15 mouse cellular contexts compared by ENCODE assay signal in genomic region chr6:143475296-143475695, GRCm38 (mm10).
"Had no signal": no experiment of that assay in that cellular context is flagged by ENCODE, and none has a peak within 500 bp of the region (broad histone marks: within the 10 kb centered on the region; RNA-seq: fewer than 3 reads in every experiment).

No protein-coding gene starts in this region.

- H3K4me1 ChIP-seq: liver, embryonic 12.5 days; liver, embryonic 15.5 days; midbrain, embryonic 13.5 days; neural tube, embryonic 13.5 days had no signal

- H3K27ac ChIP-seq: kidney, postnatal 0 days; limb, embryonic 10.5 days; limb, embryonic 13.5 days; liver, embryonic 12.5 days; liver, embryonic 15.5 days; macrophage; midbrain, embryonic 13.5 days; neural tube, embryonic 13.5 days had no signal

- H3K27me3 ChIP-seq: limb, embryonic 13.5 days; liver, embryonic 12.5 days; liver, embryonic 15.5 days; midbrain, embryonic 13.5 days; neural tube, embryonic 13.5 days had no signal

- H3K9ac ChIP-seq: limb, embryonic 13.5 days; liver, embryonic 12.5 days; liver, embryonic 15.5 days; midbrain, embryonic 13.5 days; neural tube, embryonic 13.5 days had no signal

- H3K4me2 ChIP-seq: limb, embryonic 13.5 days; liver, embryonic 12.5 days; liver, embryonic 15.5 days; midbrain, embryonic 13.5 days; neural tube, embryonic 13.5 days had no signal

- H3K36me3 ChIP-seq: limb, embryonic 10.5 days; limb, embryonic 13.5 days; liver, embryonic 12.5 days; liver, embryonic 15.5 days; midbrain, embryonic 13.5 days; neural tube, embryonic 13.5 days had no signal

- ATAC-seq: liver, embryonic 12.5 days; midbrain, embryonic 13.5 days; midbrain, embryonic 16.5 days had no signal

- H3K9me3 ChIP-seq: limb, embryonic 10.5 days; limb, embryonic 13.5 days; liver, embryonic 12.5 days; liver, embryonic 15.5 days; midbrain, embryonic 13.5 days; neural tube, embryonic 13.5 days had no signal

- H3K4me3 ChIP-seq: limb, embryonic 10.5 days; limb, embryonic 13.5 days; liver, embryonic 12.5 days; liver, embryonic 15.5 days; midbrain, embryonic 13.5 days; myocyte; neural tube, embryonic 13.5 days had no signal

- DNase-seq: kidney, postnatal 25 days; liver; retina, postnatal 1 day; right cerebral cortex, postnatal 25 days; thymus, postnatal 25 days had no signal
